Mouse (Mus musculus): ENCODE results near the gene Usp7.
"Not testable (repeated sequence)": the region's sequence is repeated elsewhere in the genome, so short reads cannot be mapped to it uniquely, and the experiment has no call there.

DNA sequence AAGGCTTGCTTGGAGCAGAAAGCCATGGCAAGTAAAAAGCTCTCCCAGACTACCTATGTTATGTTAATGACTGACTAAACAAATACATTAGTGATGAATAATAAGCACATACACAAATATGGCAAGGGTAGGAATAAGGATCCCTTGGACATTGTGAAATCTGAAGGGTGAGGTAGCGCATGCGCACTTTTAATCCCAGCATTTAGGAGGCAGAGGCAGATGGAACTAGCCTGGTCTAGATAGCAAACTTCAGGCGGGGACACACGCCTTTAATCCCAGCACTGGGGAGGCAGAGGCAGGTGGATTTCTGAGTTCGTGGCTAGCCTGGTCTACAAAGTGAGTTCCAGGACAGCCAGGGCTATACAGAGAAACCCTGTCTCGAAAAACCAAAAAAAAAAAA lies 34.5 kb downstream of the Usp7 start:
- TF ChIP-seq CTCF (conservative IDR thresholded peaks at IDR 0.05; ENCODE audit: insufficient read depth, insufficient read length, low read depth, low read length); POLR2A (IDR thresholded peaks at IDR 0.05; ENCODE audit: low read depth, low read length): not testable (repeated sequence)
